23 mouse cellular contexts compared by ENCODE assay signal in the genomic region with DNA sequence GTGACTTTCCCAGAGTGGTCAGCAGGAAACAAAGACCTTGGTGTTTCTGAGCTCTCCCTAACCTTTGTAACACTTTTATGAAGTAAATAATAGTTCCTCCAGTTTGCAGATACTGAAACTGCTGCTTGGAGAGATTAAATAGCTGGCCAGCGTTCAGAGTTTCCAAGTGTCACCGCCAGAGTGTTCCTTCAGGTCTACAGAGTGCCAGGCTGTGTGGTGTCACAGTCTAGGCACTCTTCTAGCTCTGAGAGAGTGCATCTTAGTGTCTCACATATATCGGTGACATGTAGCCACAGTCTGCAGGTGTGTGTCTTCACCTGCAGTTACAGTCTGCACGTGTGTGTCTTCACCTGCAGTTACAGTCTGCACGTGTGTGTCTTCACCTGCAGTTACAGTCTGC. TPM values are rescaled to one million over a fixed set of nuclear protein-coding genes. Genes with fewer than 3 reads are reported as not detected.
DNase-seq lines count a peak whose midpoint lies in the region; ATAC-seq and TF ChIP-seq lines count a peak whose summit lies in the region.
"Had no signal": no experiment of that assay in that cellular context is flagged by ENCODE, and none has a peak within 500 bp of the region (broad histone marks: within the 10 kb centered on the region; RNA-seq: fewer than 3 reads in every experiment).

No protein-coding gene starts in this region.

- no peak for TF ChIP-seq CTCF in liver, adult 2 months (IDR thresholded peaks at IDR 0.05; ENCODE audit: low read depth, low read length)
- no peak; a peak in 1 of 6 replicates for TF ChIP-seq CTCF in MEL (IDR thresholded peaks at IDR 0.05 in 2 of 3, conservative IDR thresholded peaks at IDR 0.05 in 1 of 3; ENCODE audit: control insufficient read depth in 1 of 3, insufficient read depth in 1 of 3, low read depth in 2 of 3, low read length in 3 of 3, poor library complexity in 1 of 3, severe bottlenecking in 1 of 3)

- peaks cover 49% of the 10 kb centered on the region for H3K4me1 ChIP-seq in liver, adult 2 months (ENCODE audit: control insufficient read depth, insufficient read depth, low read length)
- peaks cover 32 to 40% of the 10 kb centered on the region in 2 experiments for H3K4me1 ChIP-seq in MEL (ENCODE audit: control insufficient read depth in 1 of 2, insufficient read depth in 2 of 2, low read length in 2 of 2)
- peaks cover 43% of the 10 kb centered on the region for H3K4me1 ChIP-seq in liver, embryonic 16.5 days (ENCODE audit: control insufficient read depth, low read depth, low read length)
- H3K4me1 ChIP-seq in midbrain, embryonic 14.5 days (ENCODE audit: control insufficient read depth, insufficient read depth, low read length): no peaks in the 10 kb centered on the region
- H3K4me1 ChIP-seq: heart, embryonic 12.5 days; hindbrain, embryonic 15.5 days; midbrain, embryonic 15.5 days; neural tube, embryonic 12.5 days had no signal

- peak overlapping the region; percentile 54 for H3K27ac ChIP-seq in liver, adult 2 months (replicated peaks; ENCODE audit: insufficient read depth, low read depth, low read length)
- H3K27ac ChIP-seq in MEL (ENCODE audit: control insufficient read depth, low read depth, low read length): no peak overlapping the region
- peak overlapping the region; percentile 50; the same call in 1 of the 2 replicates for H3K27ac ChIP-seq in liver, embryonic 16.5 days (ENCODE audit: low read length)
- H3K27ac ChIP-seq in midbrain, embryonic 14.5 days (replicated peaks; ENCODE audit: low read depth, low read length): no peak overlapping the region
- H3K27ac ChIP-seq: gastrocnemius, adult 2 months; heart, adult 2 months; hindbrain, embryonic 10.5 days; hindbrain, embryonic 15.5 days; midbrain, embryonic 15.5 days; neural tube, embryonic 12.5 days had no signal

- ATAC-seq in liver, embryonic 16.5 days (ENCODE audit: low read depth): no peak
- no peak for ATAC-seq in midbrain, embryonic 14.5 days (ENCODE audit: low FRiP score, low TSS enrichment)
- ATAC-seq: activated CD4-positive, CD25-positive, alpha-beta regulatory T cell, adult 4 months; inflammation-experienced regulatory T-cells, adult 6 months; midbrain, embryonic 15.5 days had no signal

- no peak overlapping the region for H3K4me3 ChIP-seq in liver, adult 2 months (ENCODE audit: insufficient read depth, low read depth, low read length)
- H3K4me3 ChIP-seq in MEL (ENCODE audit: control insufficient read depth in 1 of 2, insufficient read depth in 1 of 2, low read depth in 2 of 2, low read length in 2 of 2) (no peak overlapping the region), myocyte (no peak overlapping the region)
- no peak overlapping the region for H3K4me3 ChIP-seq in liver, embryonic 16.5 days (ENCODE audit: low read depth, low read length)
- H3K4me3 ChIP-seq in midbrain, embryonic 14.5 days (replicated peaks; ENCODE audit: low read depth, low read length): no peak overlapping the region
- H3K4me3 ChIP-seq: erythroblast, embryonic 14.5 days; gastrocnemius, adult 2 months; heart, adult 2 months; heart, embryonic 12.5 days; hindbrain, embryonic 10.5 days; hindbrain, embryonic 15.5 days; liver, embryonic 13.5 days; midbrain, embryonic 15.5 days; neural tube, embryonic 12.5 days had no signal

- H3ac ChIP-seq in myocyte (ENCODE audit: control insufficient read depth, insufficient read length): no peak overlapping the region

- H3K4me2 ChIP-seq in liver, embryonic 16.5 days (ENCODE audit: low read depth, low read length): no peak overlapping the region
- H3K4me2 ChIP-seq in myocyte (ENCODE audit: low read depth): peak overlapping the region; percentile 1
- no peak overlapping the region for H3K4me2 ChIP-seq in midbrain, embryonic 14.5 days (ENCODE audit: low read length)
- H3K4me2 ChIP-seq: heart, embryonic 12.5 days; hindbrain, embryonic 15.5 days; liver, embryonic 13.5 days; lung, embryonic 14.5 days; midbrain, embryonic 15.5 days; neural tube, embryonic 12.5 days had no signal

- H3K9me3 ChIP-seq in MEL (replicated peaks; ENCODE audit: insufficient read depth, low read length): no peaks in the 10 kb centered on the region
- no peaks in the 10 kb centered on the region for H3K9me3 ChIP-seq in liver, embryonic 16.5 days (replicated peaks; ENCODE audit: control insufficient read depth, low read length)
- no peaks in the 10 kb centered on the region for H3K9me3 ChIP-seq in midbrain, embryonic 14.5 days (ENCODE audit: control insufficient read depth, low read length)
- H3K9me3 ChIP-seq: heart, embryonic 12.5 days; hindbrain, embryonic 10.5 days; hindbrain, embryonic 15.5 days; liver, embryonic 13.5 days; midbrain, embryonic 15.5 days; neural tube, embryonic 12.5 days had no signal

- no peak for DNase-seq in liver, adult 2 months (ENCODE audit: extremely low read depth, low read depth, low spot score)
- DNase-seq in liver (no peak), MEL (ENCODE audit: low read depth, low spot score) (peak; percentile 61)
- no peak for DNase-seq in cerebellum, postnatal 4 days (ENCODE audit: low spot score in 2 of 2)
- DNase-seq in midbrain, embryonic 14.5 days: no peak
- DNase-seq: kidney, adult 8-10 months; layer of hippocampus, adult 9-11 months; liver, embryonic 13.5 days; lung, embryonic 14.5 days; right cerebral cortex, adult 18-20 months; spleen, adult 18-20 months had no signal

- WGBS in liver, adult 2 months: 28% methylated on average over 5 of the region's 5 CpGs
- 60% methylated on average over 5 of the region's 5 CpGs for WGBS in liver, embryonic 16.5 days (ENCODE audit: insufficient replicate concordance)
- WGBS in midbrain, embryonic 14.5 days: 87% methylated on average over 5 of the region's 5 CpGs

- no peaks in the 10 kb centered on the region for H3K36me3 ChIP-seq in liver, adult 2 months (ENCODE audit: control insufficient read depth, insufficient read depth, low read length)
- peaks cover 0 to 22% of the 10 kb centered on the region in 2 experiments; a peak in 2 of 4 replicates for H3K36me3 ChIP-seq in MEL (ENCODE audit: control insufficient read depth in 1 of 2, insufficient read depth in 2 of 2, low read length in 2 of 2)
- no peaks in the 10 kb centered on the region for H3K36me3 ChIP-seq in liver, embryonic 16.5 days (ENCODE audit: control insufficient read depth, insufficient read depth)
- no peaks in the 10 kb centered on the region for H3K36me3 ChIP-seq in myocyte (ENCODE audit: control insufficient read depth, insufficient read depth)
- no peaks in the 10 kb centered on the region for H3K36me3 ChIP-seq in midbrain, embryonic 14.5 days (ENCODE audit: control insufficient read depth, insufficient read depth, low read length)
- H3K36me3 ChIP-seq: heart, embryonic 12.5 days; hindbrain, embryonic 10.5 days; hindbrain, embryonic 15.5 days; liver, embryonic 13.5 days; midbrain, embryonic 15.5 days; neural tube, embryonic 12.5 days had no signal

- peak; percentile 28 to 41; a peak in 1 of 4 replicates for TF ChIP-seq EP300 in MEL (IDR thresholded peaks at IDR 0.05; ENCODE audit: low read depth in 1 of 2, low read length in 2 of 2)

- no peak for TF ChIP-seq RAD21 in MEL (IDR thresholded peaks at IDR 0.05; ENCODE audit: low read depth, low read length)

- peak overlapping the region; percentile 31; the same call in 1 of the 2 replicates for H3K9ac ChIP-seq in liver, adult 2 months (ENCODE audit: low read depth, low read length)
- H3K9ac ChIP-seq in MEL (ENCODE audit: control insufficient read depth, low read depth, low read length, poor library complexity, severe bottlenecking): no peak overlapping the region
- H3K9ac ChIP-seq in liver, embryonic 16.5 days (ENCODE audit: low read depth, low read length): no peak overlapping the region
- H3K9ac ChIP-seq in midbrain, embryonic 14.5 days (replicated peaks; ENCODE audit: low read length): no peak overlapping the region
- H3K9ac ChIP-seq: heart, embryonic 12.5 days; hindbrain, embryonic 15.5 days; liver, embryonic 13.5 days; lung, embryonic 14.5 days; midbrain, embryonic 15.5 days; neural tube, embryonic 12.5 days had no signal

- no peaks in the 10 kb centered on the region for H3K27me3 ChIP-seq in liver, adult 2 months (ENCODE audit: control insufficient read depth, insufficient read depth, low read length)
- H3K27me3 ChIP-seq in MEL (ENCODE audit: control insufficient read depth in 1 of 2, insufficient read depth in 2 of 2, low read length in 2 of 2) (no peaks in the 10 kb centered on the region), myocyte (ENCODE audit: control insufficient read depth, insufficient read depth, insufficient read length) (no peaks in the 10 kb centered on the region)
- H3K27me3 ChIP-seq in liver, embryonic 16.5 days (ENCODE audit: control insufficient read depth, insufficient read depth, low read depth, low read length): no peaks in the 10 kb centered on the region
- H3K27me3 ChIP-seq in midbrain, embryonic 14.5 days (ENCODE audit: control insufficient read depth, insufficient read depth, low read length): no peaks in the 10 kb centered on the region
- H3K27me3 ChIP-seq: heart, embryonic 12.5 days; hindbrain, embryonic 15.5 days; liver, embryonic 13.5 days; midbrain, embryonic 15.5 days; neural tube, embryonic 12.5 days had no signal

- H3K79me2 ChIP-seq in liver, adult 2 months (ENCODE audit: control insufficient read depth, insufficient read depth, low read length): peaks cover 11% of the 10 kb centered on the region; the same call in 1 of the 2 replicates
- H3K79me2 ChIP-seq in MEL (ENCODE audit: control insufficient read depth, insufficient read depth, low read length, poor library complexity): no peaks in the 10 kb centered on the region
- H3K79me2 ChIP-seq in myocyte (ENCODE audit: control insufficient read depth, insufficient read depth): no peaks in the 10 kb centered on the region

- TF ChIP-seq POLR2A in liver, adult 2 months (IDR thresholded peaks at IDR 0.05; ENCODE audit: extremely low read depth, insufficient read depth, low read length): no peak
- TF ChIP-seq POLR2A in MEL (IDR thresholded peaks at IDR 0.05; ENCODE audit: control insufficient read depth in 1 of 2, insufficient read depth in 1 of 2, low read depth in 1 of 2, low read length in 2 of 2, poor library complexity in 1 of 2) (no peak), myocyte (IDR thresholded peaks at IDR 0.05; ENCODE audit: insufficient read length, low read depth) (no peak)

TF ChIP-seq in MEL, 35 proteins besides CTCF, POLR2A, EP300 and RAD21 (continues in another document):
- TF ChIP-seq TAL1 (IDR thresholded peaks at IDR 0.05; ENCODE audit: low read length) (no peak), CHD1 (IDR thresholded peaks at IDR 0.05; ENCODE audit: low read depth, low read length) (no peak)

TF ChIP-seq in myocyte, 11 proteins besides CTCF, POLR2A, EP300 and RAD21 (continues in another document):
- no peak for TF ChIP-seq POLR2AphosphoS2 (IDR thresholded peaks at IDR 0.05; ENCODE audit: insufficient read length, low read depth)

RNA-seq across cellular contexts. Expression of gene N4bp2l1, which starts 13.8 kb away (rescaled TPM):
- total RNA-seq in liver, adult 2 months (2014; rRNA removed): 81.9 and 90.1 TPM in 2 replicates
- polyA plus RNA-seq in liver, adult 2 months (2012; rRNA removed): 48.2 and 64.9 TPM in 2 replicates
- 2.6 and 2.9 TPM in 2 replicates for total RNA-seq in MEL (2012; rRNA removed)
- polyA plus RNA-seq in MEL (2012; ENCODE audit: insufficient read depth in 1 of 2, insufficient read length in 2 of 2, low read depth in 1 of 2, low replicate concordance in 2 of 2, missing spikeins in 1 of 2): 10 to 100 TPM in 1 of 2 experiments, not detected in 1; 15.0 TPM
- 17.4 and 17.7 TPM in 2 replicates for polyA plus RNA-seq in liver, embryonic 16.5 days (2015; fragmentation: Nextera tagmentation; extraction: Ambion mirVana)
- 1.4 TPM for polyA plus RNA-seq in myocyte (2012; fragmentation: generic; extraction: Trizol)
- polyA plus RNA-seq in midbrain, embryonic 14.5 days (2014; fragmentation: Nextera tagmentation; extraction: Ambion mirVana): 12.9 and 17.2 TPM in 2 replicates

Comparison
In these comparisons a context has a peak if more than half of its experiments do, and no peak if none do; other contexts are left out.
1. H3K27ac ChIP-seq: peak in liver, adult 2 months (single experiment) and liver, embryonic 16.5 days (single experiment); none in MEL (single experiment) and midbrain, embryonic 14.5 days (single experiment).